Mouse (Mus musculus): ENCODE measurements around the gene Ubap1.

The Ubap1 gene

DNA sequence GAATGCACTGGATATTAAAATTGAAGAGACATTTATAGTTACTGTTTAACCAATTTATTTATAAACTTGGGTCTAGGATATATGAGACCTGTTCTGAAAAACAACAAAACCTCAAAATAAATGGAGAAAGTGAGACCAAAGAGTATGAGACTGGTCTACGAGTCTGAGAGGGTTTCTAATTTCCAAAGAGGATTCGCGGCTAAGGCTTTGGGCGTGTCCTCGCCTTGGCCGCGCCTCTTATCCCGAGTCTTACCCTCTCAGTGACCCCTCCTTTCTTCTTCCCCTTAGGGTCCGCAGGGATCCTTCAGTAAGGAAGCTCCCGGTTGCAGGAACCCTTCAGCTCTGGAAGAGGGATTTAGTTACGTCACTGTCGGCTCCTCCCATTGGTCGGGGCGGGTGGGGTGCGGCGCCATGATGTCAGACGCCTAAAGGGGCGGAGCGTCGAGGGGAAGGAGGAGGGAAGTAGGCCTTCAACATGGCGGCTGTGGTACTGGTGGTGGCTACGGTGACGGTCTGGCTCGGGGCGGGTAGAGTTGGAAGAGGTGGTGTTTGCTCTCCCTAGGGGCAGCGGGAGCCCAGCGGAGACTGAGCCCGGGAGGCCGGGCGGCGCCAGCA, at the start of gene Ubap1:
Ubap1 (plus strand) TSS at position 413 of the 615 bp plus-strand sequence.
- in situ Hi-C loops (cut with MboI; ENCODE audit: low pct_unique_long_range_greater_than_20kb in 1 of 2, low sequenced_read_pairs in 2 of 2, unreplicated experiment in 1 of 2), result no loop called here

DNA sequence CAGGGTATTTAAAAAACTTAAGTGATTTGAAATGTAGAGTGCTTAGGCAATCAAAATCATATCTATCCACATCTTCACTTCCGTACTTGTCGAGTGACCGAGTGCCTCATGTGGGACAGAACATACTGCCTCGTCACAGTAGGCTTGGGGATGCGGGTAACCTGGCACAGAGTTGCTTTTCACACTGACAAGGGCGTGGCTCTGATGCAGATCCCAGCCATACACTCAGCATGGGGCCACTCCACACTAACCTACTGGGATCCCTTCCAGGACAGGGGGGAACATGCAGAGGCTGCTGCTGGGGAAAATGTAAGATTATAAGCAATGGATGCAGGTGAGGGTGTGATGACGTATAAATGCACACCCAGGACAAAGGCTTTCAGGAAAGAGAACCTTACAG, 45.1 kb upstream of the Ubap1 start:
- in situ Hi-C loops (cut with MboI; ENCODE audit: low pct_unique_long_range_greater_than_20kb in 1 of 2, low sequenced_read_pairs in 2 of 2, unreplicated experiment in 1 of 2), result no loop called here

DNA sequence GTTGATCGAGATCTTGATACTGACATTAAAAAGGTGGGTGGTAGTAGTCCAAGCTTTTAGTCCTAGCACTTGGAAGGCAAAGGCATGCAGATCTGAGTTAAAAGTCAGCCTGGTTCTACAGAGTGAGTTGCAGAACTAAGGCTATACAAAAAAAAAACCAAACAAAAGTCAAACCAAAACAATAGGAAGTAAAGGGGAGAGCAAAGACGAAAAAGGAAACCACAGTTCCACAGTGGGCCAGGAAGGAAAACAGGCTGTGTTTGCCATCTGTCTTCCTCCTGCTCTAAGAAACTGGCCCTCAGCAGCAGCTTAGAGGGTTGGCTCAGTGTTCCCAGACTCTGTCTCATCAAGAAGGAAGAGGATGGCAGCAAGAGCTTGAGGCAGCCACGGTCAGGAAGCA, 44.5 kb upstream of the Ubap1 start:
- in situ Hi-C loops (cut with MboI; ENCODE audit: low pct_unique_long_range_greater_than_20kb in 1 of 2, low sequenced_read_pairs in 2 of 2, unreplicated experiment in 1 of 2), result no loop called here

DNA sequence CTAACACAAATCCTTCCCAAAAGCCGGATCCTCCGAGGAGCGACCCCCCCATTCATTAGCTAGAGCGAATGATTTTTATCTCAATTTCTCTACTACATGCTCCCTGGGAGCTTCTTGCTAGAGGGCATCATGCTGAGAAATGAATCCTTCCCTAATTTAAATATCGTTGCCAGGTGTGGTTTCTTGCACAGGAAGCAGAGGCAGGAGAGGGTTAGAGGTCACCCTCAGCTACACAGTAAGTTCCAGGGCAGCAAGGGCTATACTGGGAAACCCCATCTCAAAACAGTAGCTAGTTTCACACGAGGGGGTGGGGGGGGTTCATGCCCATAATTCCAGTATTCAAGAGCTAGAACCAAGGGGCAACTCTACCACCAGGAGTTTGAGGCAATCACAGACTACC, 41.4 kb upstream of the Ubap1 start:
- in situ Hi-C loops (cut with MboI; ENCODE audit: low pct_unique_long_range_greater_than_20kb in 1 of 2, low sequenced_read_pairs in 2 of 2, unreplicated experiment in 1 of 2), result loop anchor here in 1 of 2 experiments (5.0 kb wide), 1 partner anchor 35 kb away; no protein-coding TSS in a partner anchor

DNA sequence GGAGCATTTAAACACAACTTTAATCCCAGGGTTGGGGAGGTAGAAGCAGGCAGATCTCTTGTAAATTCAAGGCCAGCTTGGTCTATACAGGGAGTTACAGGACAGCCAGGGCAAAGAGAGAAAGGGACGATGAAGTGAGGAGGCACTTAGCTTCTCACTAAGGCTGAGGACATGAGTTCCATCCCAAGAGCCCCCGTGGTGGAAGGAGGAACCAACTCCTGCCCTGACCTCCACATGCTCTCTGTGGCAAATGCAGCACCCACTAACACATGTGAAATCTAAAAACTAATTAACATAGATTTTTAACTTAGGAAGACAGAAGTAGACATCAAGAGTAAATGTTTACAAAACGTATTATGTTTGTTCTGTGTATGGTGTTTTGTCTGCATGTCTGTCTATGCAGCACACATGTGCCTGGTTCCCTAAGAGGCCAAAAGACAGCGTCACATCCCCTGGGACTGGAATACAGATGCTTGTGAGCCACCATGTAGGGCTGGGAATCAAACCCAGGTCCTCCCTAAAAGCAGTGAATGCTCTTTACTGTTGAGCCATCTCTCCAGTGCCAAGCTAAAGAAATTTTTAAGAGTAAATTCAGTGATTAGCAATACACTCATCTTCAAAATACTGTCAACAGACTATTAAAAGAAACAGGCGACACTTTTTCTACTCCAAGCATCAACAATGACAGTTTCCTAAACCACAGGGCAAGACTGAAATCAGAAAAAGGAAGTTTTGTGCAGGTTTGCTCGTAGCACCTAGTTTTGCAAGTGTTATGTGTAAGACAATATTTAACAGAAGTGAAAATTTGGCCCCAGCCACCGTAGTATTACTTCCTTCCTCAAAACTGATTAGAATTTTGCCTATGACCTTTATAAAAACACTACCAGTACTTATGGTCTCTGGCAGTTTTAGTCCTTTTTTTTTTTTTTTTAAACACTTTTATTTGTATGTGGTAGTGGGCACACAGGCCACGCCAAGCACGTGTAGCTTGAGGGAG, 37.9 kb upstream of the Ubap1 start:
- in situ Hi-C loops (cut with MboI; ENCODE audit: low pct_unique_long_range_greater_than_20kb in 1 of 2, low sequenced_read_pairs in 2 of 2, unreplicated experiment in 1 of 2), result no loop called here

DNA sequence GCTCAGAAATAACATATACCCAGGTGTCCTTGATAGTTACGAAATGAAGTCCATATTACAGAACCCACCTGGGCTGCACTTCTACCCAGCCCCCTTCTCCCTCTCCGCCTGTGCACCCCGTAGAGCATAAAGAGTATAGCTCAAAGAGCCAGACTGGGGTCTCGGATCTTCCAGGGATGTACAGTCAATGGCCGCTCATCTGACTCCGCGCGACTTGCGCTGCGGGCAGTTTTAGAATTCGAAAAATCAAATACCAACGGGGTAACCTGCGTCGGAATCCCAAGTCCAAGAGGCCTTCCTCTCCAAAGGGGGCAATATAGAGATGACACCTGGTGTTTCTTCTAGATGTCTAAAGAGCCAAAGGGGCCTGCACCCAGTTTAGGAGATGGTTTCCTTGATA, 35.1 kb upstream of the Ubap1 start:
- in situ Hi-C loops (cut with MboI; ENCODE audit: low pct_unique_long_range_greater_than_20kb in 1 of 2, low sequenced_read_pairs in 2 of 2, unreplicated experiment in 1 of 2), result no loop called here

DNA sequence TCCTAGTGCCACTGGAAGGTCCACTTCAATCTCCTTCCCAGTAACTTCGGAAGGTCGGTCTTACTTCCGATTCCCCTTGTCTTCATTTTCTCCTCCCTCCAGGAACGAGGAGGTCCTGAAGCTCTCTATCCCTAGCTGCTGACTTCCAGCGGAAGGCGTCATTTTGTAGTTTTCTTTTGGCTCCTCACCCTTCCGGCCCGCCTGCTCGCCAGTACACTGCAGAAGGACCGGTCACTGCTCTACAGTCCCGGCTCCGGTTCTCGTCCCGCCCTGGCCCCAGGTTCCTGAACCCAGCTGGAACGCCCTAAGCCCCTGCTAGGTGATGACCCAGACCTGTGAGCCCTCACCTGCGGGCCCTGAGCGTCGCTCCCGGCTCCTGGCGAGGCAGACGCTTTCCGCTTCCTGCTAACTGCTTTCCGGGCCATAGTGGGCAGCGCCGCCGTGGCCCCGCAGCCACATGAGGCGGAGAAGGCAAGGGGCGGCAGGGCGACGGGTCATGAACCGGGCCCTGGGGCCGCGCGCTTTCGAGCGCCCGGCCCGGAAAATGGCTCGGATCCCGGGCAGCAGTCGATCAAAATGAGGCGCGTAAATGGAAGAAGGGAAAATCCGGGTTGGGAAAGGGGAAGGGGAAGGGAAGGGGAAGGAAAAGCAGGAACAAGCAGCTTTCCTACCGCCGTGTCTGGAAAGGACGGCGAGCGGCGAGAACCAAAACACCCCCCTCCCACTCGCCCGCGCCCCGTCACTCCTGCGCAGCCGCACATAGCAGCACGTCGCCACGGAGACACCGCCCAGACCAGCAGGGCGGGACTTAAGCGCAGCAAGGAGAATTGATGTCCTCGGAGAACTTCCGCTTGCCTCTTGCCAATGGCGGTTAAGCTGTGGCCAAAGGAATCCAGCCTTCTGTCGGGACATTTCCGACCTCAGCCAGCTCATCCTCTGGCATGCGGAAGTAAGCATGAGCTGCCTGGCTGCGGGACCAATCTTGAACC, 34.4 kb upstream of the Ubap1 start, which contains the start of gene Dcaf12:
Dcaf12 (minus strand) TSS at position 749 of the 989 bp plus-strand sequence.
- in situ Hi-C loops (cut with MboI; ENCODE audit: low pct_unique_long_range_greater_than_20kb in 1 of 2, low sequenced_read_pairs in 2 of 2, unreplicated experiment in 1 of 2), result no loop called here

DNA sequence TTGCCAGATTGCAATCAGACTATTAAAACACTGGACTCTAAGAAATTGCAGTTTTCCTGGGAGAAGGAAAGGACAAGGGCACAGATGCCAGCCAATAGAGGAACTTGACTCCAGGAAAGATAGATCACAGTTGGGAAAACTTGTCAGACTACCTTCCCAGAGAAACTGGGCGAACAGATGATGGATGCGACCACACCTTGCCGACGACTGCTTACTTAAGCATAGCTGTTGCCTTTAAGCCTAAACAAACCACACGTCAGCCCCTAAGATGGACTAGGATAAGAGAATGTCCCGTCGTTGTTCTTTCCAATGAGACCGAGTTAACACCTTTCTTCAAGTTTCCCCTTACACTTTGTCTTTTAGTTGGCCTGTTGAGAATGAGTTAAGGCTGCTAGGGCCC, 33.6 kb upstream of the Ubap1 start:
- in situ Hi-C loops (cut with MboI; ENCODE audit: low pct_unique_long_range_greater_than_20kb in 1 of 2, low sequenced_read_pairs in 2 of 2, unreplicated experiment in 1 of 2), result no loop called here

DNA sequence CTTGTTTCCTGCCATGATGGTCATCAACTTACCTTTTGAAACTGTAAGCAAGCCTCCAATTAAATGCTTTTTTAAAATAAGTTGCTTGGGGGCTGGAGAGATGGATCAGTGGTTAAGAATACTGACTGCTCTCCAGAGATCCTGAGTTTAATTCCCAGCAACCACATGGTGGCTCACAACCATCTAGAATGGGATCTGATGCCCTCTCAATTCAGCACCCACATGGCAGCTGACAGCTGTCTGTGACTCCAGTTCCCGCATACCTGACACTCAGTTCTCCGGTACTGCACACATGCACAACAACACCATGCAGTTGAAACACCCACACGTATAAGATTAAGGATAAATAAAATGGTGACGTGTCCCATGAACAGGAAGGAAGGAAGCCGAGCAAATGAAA, 30.5 kb upstream of the Ubap1 start:
- in situ Hi-C loops (cut with MboI; ENCODE audit: low pct_unique_long_range_greater_than_20kb in 1 of 2, low sequenced_read_pairs in 2 of 2, unreplicated experiment in 1 of 2), result no loop called here

DNA sequence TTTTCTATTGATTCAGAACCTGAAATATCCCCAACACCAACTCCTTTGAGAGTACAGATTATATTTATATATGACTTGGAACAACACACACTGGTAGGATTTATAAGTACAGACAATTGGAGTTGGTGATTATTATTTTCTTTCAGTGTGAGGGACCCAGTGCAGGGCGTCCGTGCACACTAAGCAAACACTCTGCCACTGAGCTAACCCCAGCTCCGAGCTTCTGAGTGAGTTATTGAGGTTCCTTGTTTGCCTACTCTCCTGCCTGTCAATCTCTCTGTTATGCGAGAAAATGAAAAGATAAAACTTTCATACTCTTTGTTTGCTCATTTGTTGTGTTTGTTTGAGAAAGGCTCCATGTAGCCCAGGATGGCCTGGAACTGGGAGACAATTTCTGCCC, 27.8 kb upstream of the Ubap1 start:
- in situ Hi-C loops (cut with MboI; ENCODE audit: low pct_unique_long_range_greater_than_20kb in 1 of 2, low sequenced_read_pairs in 2 of 2, unreplicated experiment in 1 of 2), result no loop called here

DNA sequence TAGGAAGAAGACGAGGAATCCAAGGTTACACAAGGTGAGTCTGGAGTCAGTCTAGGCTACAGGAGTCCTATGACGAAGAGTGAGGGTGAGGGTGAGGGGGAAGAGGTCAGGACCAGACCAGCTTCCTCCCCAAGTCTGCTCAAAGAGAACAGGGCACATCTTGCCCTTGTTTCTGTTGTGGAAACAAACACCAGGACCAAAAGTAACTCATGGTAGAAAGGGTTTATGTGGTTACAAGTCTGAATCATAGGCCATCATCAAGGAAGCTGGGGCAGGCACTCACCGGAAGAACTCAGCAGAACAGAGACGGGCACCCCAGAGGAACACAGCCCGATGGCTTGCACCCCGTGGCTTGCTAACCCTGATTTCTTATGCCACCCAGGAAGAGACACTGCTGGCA, 21.9 kb upstream of the Ubap1 start:
- in situ Hi-C loops (cut with MboI; ENCODE audit: low pct_unique_long_range_greater_than_20kb in 1 of 2, low sequenced_read_pairs in 2 of 2, unreplicated experiment in 1 of 2), result no loop called here

DNA sequence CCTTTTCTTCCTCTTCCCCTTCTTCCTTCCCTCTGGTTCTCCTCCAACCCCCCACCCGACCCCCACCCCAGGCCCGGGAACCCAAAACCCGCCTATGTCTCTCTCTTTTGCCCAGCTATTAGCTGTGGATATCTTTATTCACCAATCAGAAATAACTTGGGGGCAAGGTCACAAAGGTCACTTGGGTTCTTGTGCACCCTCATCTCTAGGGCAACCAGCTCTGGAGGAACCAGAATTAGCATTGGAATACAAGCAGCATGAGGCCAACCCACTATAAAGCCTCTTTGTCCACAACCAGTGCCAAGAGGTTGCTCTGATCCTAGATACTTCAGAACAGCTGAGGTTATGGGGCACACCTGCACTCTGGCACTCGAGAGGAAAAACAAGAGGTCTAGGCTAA, 19.3 kb upstream of the Ubap1 start:
- in situ Hi-C loops (cut with MboI; ENCODE audit: low pct_unique_long_range_greater_than_20kb in 1 of 2, low sequenced_read_pairs in 2 of 2, unreplicated experiment in 1 of 2), result no loop called here

DNA sequence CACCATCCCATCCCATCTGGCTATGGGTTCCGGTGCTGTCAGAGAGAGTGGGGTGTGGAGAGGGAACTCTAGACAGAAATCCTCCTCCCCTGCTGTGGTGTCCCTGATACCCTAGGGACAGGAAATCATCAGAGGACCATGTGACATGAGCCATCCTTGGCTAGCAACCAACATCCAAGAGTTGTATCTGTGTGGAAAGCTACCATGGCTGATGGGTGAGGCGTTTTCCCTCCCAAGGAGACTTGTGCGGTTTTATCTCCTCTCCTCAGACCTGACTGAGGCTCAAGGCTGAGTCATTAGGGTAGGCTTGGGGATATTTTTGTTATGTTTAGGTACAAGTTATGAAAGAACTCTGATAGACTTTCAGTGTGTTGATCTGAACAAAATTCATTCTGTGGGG, 17.7 kb upstream of the Ubap1 start:
- in situ Hi-C loops (cut with MboI; ENCODE audit: low pct_unique_long_range_greater_than_20kb in 1 of 2, low sequenced_read_pairs in 2 of 2, unreplicated experiment in 1 of 2), result no loop called here

DNA sequence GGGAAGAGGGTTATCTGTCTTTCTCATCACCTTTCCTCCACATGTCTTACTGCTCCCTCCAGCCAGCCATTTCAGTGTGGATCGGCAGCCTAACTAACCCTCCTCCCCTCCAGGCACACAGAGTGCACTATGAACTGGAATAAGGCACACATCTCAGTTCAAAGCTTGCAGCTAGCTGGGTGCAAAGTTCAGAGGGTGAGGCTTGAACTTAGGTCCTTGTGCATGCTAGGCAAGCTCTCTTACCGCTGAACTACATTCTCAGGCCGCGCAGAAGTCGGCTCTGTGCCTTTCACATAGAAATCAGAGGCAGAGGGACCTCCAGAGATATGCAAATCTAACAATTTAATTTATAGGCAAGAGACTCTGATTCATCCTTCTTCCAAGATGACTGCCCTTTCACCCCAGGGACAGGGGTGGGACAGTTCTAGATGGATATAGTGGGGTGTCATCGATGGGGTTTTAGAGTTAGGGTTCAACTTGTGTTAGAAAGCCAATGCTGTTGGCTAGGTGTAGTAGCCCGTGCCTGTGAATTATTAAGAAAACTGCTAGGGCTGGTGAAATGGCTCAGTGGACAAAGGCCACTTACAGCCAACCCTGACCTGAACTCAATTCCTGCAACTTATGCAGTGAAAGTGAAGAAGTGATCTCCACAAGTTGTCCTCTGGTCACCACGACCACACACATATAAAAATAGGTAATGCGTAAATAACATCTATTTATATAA, 16.9 kb upstream of the Ubap1 start:
- in situ Hi-C loops (cut with MboI; ENCODE audit: low pct_unique_long_range_greater_than_20kb in 1 of 2, low sequenced_read_pairs in 2 of 2, unreplicated experiment in 1 of 2), result no loop called here

DNA sequence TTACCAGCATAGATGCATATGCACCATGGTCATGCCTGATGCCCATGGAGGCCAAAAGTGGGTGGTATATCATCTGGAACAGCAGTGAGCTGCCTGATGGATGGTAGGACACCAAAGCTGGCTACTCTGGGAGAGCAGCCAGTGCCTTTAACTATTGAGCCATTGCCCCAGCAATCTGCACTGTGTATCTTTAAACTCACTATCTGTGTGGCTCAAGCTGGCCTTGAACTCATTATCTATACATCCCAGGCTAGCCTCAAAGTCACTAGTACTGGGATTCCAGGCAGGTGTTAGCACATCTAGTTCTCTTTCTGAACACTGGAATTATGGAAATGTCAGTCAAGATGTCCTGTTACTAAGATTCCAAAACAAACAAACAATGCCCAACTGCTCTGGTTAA, 12.2 kb upstream of the Ubap1 start:
- in situ Hi-C loops (cut with MboI; ENCODE audit: low pct_unique_long_range_greater_than_20kb in 1 of 2, low sequenced_read_pairs in 2 of 2, unreplicated experiment in 1 of 2), result no loop called here

DNA sequence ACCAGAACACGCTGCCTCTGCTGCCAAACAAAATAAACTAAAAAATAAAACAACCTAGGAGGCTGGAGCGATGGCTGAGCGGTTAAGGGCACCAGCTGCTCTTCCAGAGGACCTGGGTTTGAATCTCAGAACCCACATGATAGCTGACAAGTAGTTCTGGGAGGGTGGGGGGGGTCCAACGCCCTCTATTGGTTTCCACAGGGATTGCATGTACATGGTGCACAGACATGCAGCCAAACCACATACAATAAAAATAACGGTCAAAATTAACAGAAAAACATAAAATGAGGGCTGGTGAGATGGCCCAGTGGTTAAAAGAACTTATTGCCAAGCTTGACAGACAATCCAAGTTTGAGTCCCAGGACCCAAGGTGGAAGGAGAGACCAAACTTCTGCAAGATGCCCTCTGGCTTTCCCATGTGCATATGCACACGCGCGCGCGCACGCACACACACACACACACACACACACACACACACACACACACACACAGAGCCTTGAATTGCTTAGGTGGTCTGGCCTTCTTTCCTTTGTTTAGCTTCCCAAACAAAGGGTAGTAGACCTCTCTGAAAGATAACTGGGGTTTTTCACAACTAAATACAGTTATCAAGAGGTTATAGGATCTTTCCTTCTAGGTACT, 7.8 kb upstream of the Ubap1 start:
- in situ Hi-C loops (cut with MboI; ENCODE audit: low pct_unique_long_range_greater_than_20kb in 1 of 2, low sequenced_read_pairs in 2 of 2, unreplicated experiment in 1 of 2), result loop anchor here in 1 of 2 experiments (5.0 kb wide), 1 partner anchor 34 kb away; no protein-coding TSS in a partner anchor

DNA sequence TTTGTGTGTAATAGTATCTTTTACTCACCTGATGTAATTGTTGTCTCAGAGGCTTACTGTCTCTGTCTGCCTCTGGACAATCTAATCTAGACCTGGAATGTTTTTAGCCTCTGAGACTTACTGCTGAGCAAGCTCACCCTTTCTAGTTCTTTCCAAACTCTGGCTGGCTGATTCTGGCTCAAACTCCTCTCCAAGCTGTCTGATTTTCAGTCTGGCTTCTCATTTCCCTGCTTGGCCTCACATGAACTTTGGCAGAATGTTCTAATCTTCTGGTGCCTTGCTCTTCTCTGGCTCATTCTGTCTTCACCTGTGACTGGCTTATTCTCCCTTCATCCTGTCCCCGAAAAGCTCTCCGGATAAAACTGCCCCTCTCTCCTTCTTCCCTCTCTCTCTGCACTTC, 2.8 kb upstream of the Ubap1 start:
- in situ Hi-C loops (cut with MboI; ENCODE audit: low pct_unique_long_range_greater_than_20kb in 1 of 2, low sequenced_read_pairs in 2 of 2, unreplicated experiment in 1 of 2), result no loop called here

DNA sequence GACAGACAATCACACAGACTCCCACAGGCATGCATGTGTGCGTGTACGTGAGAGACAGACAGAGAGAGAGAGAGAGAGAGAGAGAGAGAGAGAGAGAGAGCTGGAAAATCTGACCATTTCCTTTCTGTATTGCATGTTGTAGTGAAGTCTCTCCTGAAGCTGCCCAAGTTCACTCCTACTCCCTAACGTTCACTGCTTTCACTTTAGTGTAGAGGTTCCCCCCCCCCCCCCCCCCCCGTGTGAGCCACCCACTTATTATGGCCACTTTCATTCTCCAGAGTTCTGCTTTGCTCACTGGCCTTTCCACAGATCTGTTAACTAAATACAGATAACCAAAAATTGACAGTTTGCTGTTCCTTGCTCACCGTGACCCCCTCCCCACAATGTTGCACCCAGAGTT, 957 bp upstream of the Ubap1 start:
- in situ Hi-C loops (cut with MboI; ENCODE audit: low pct_unique_long_range_greater_than_20kb in 1 of 2, low sequenced_read_pairs in 2 of 2, unreplicated experiment in 1 of 2), result no loop called here
